Mouse (Mus musculus) liver, embryonic 14.5 days (tissue): ENCODE results near the gene Mrps26. TPM values are rescaled to one million over a fixed set of nuclear protein-coding genes. Genes with fewer than 3 reads are reported as not detected.

Experiments used
- ATAC-seq: fragments of 200-750 bp; cut with Nextera tagmentation; 2 replicates; pipeline ENCODE4 v1.8.0; 2017; ENCODE audit warnings: moderate number of reproducible peaks, mild to moderate bottlenecking, moderate library complexity; ENCODE audit not compliant: insufficient read depth
- DNase-seq, 3 experiments: peaks; one replicate each; pipeline ENCODE4 v3.0.0-alpha.2; 2012 to 2013; ENCODE audit warnings: low read depth in 3 of 3, low spot score in 3 of 3
- H3K27ac ChIP-seq: fragments of 300-500 bp; sonication (generic); 2 replicates; pipeline ENCODE4 v1.5.1; 2014; ENCODE audit warnings: moderate library complexity, mild to moderate bottlenecking, control low read depth, inconsistent platforms
- H3K27me3 ChIP-seq: fragments of 300-500 bp; sonication (generic); 2 replicates; pipeline ENCODE4 v1.6.1; 2014; ENCODE audit warnings: mild to moderate bottlenecking, low read length, moderate library complexity; ENCODE audit not compliant: control insufficient read depth, insufficient read depth
- H3K36me3 ChIP-seq: fragments of 300-500 bp; sonication (generic); replicated peaks from 2 replicates; pipeline ENCODE4 v1.6.1; 2014; ENCODE audit warnings: low read depth; ENCODE audit not compliant: control insufficient read depth, insufficient read depth
- H3K4me1 ChIP-seq, 2 experiments: fragments of 200-500 bp in 1 of 2; fragments of 300-500 bp in 1 of 2; sonication (generic) in 1 of 2; replicated peaks; 2 replicates each; pipeline ENCODE4 v1.6.1; 2012 to 2014; ENCODE audit warnings: antibody characterized with exemption in 1 of 2, inconsistent platforms in 1 of 2, low read length in 1 of 2; ENCODE audit not compliant: control insufficient read depth in 2 of 2, insufficient read depth in 2 of 2
- H3K4me2 ChIP-seq: fragments of 300-500 bp; sonication (generic); 2 replicates; pipeline ENCODE4 v1.6.1; 2014; ENCODE audit warnings: low read depth, mild to moderate bottlenecking, control low read depth, moderate library complexity
- H3K4me3 ChIP-seq, 2 experiments: fragments of 200-500 bp in 1 of 2; fragments of 300-500 bp in 1 of 2; sonication (generic) in 1 of 2; 2 replicates each; pipeline ENCODE4 v1.5.1; 2012 to 2014; ENCODE audit warnings: low read depth in 2 of 2, low read length in 2 of 2, mild to moderate bottlenecking in 2 of 2, control low read depth in 1 of 2, inconsistent platforms in 1 of 2, moderate library complexity in 1 of 2; ENCODE audit not compliant: insufficient read depth in 1 of 2
- H3K9ac ChIP-seq: fragments of 300-500 bp; sonication (generic); replicated peaks from 2 replicates; pipeline ENCODE4 v1.6.1; 2014; ENCODE audit warnings: mild to moderate bottlenecking, control low read depth, moderate library complexity
- H3K9me3 ChIP-seq: fragments of 300-500 bp; sonication (generic); 2 replicates; pipeline ENCODE4 v1.6.1; 2016; ENCODE audit warnings: low read length, mixed read lengths; ENCODE audit not compliant: control insufficient read depth
- CTCF ChIP-seq: IDR thresholded peaks from 2 replicates; pipeline ENCODE4 v1.5.1; 2016; ENCODE audit warnings: antibody characterized with exemption, low read depth, control low read depth
- EP300 ChIP-seq: IDR thresholded peaks from 2 replicates; pipeline ENCODE4 v1.6.1; 2016; ENCODE audit warnings: antibody characterized with exemption, low read depth
- WGBS: fragments of 180-500 bp; shearing (Covaris S2); extraction: QIAGEN DNeasy Blood & Tissue Kit; methylation state at CpG from one replicate; pipeline ENCODE4 v1.1.7; 2014; ENCODE audit not compliant: insufficient replicate concordance; 5-methylcytosine and 5-hydroxymethylcytosine counted together
- polyA plus RNA-seq, 2 experiments: library from polyadenylated mRNA; depleted of rRNA in 1 of 2; stranded (reverse) in 1 of 2; unstranded in 1 of 2; fragments of >200 nt; fragmentation: Nextera tagmentation in 1 of 2; extraction: Ambion mirVana in 1 of 2; gene quantifications; 2 replicates each; pipeline versions ENCODE4 v1.2.1 to v1.2.3; 2012 to 2014

The Mrps26 gene
- polyA plus RNA-seq, 2 experiments, result 24.8 to 48.4 TPM

- Histone ChIP-seq H3K4me1 (no peaks in the 10 kb centered on the region), H3K9ac (no peak overlapping the region), H3K36me3 (peaks cover 7% of the 10 kb centered on the region), H3K4me2 (no peak overlapping the region), H3K27ac (no peak overlapping the region), H3K9me3 (no peaks in the 10 kb centered on the region), H3K27me3 (no peaks in the 10 kb centered on the region), H3K4me3 (no peak overlapping the region)
- DNase-seq (no peak), ATAC-seq (no peak)
- WGBS, result 65% methylated on average over 1 of the region's 1 CpGs
- TF ChIP-seq CTCF, result no peak
- no peak for TF ChIP-seq EP300
These were observed 7.2 kb upstream of the Mrps26 start for GRCm38 (mm10) chr2:130556292-130556691.

- H3K36me3 ChIP-seq, result peaks cover 7% of the 10 kb centered on the region
- no peak for TF ChIP-seq CTCF
- TF ChIP-seq EP300, result no peak
- no peak overlapping the region for H3K27ac ChIP-seq
- no peaks in the 10 kb centered on the region for H3K27me3 ChIP-seq
- H3K4me1 ChIP-seq, result 0 out of 4 replicates have a peak, but pooled peaks cover 0 to under 1% of the 10 kb centered on the region in 2 experiments
- H3K4me3 ChIP-seq, result no peak overlapping the region
- ATAC-seq, result no peak
- DNase-seq, result no peak
- no peak overlapping the region for H3K4me2 ChIP-seq
- 82% methylated on average over 2 of the region's 2 CpGs for WGBS
- no peak overlapping the region for H3K9ac ChIP-seq
- H3K9me3 ChIP-seq, result no peaks in the 10 kb centered on the region
These were observed 6.1 kb upstream of the Mrps26 start for GRCm38 (mm10) chr2:130557462-130557861.

- Histone ChIP-seq H3K9ac (no peak overlapping the region), H3K4me3 (no peak overlapping the region), H3K4me2 (no peak overlapping the region), H3K27me3 (no peaks in the 10 kb centered on the region), H3K9me3 (no peaks in the 10 kb centered on the region), H3K27ac (no peak overlapping the region), H3K4me1 (peaks cover 3 to 6% of the 10 kb centered on the region in 2 experiments; a peak in 3 of 4 replicates), H3K36me3 (peaks cover 2% of the 10 kb centered on the region)
- ATAC-seq (no peak), DNase-seq (no peak)
- 57% methylated on average over 2 of the region's 2 CpGs for WGBS
- TF ChIP-seq EP300 (no peak), CTCF (peak; percentile 43)
These were observed 5.5 kb upstream of the Mrps26 start for GRCm38 (mm10) chr2:130558015-130558414.

DNA sequence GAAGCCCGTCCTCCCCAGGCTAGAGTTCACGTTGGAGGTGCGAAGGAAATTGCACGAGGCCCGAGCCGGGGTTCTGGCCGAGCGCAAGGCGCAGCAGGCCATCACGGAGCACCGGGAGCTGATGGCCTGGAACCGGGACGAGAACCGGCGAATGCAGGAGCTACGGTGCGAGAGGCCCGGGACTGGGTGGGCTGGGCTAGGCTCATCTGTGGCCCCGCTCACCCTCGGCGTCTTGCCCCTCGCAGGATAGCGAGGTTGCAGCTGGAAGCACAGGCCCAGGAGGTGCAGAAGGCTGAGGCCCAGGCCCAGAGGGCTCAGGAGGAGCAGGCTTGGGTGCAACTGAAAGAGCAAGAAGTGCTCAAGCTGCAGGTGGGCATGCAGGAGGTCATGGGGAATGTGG, 521 bp downstream of the Mrps26 start:
- ATAC-seq, result no peak
- no peak overlapping the region for H3K27ac ChIP-seq

DNA sequence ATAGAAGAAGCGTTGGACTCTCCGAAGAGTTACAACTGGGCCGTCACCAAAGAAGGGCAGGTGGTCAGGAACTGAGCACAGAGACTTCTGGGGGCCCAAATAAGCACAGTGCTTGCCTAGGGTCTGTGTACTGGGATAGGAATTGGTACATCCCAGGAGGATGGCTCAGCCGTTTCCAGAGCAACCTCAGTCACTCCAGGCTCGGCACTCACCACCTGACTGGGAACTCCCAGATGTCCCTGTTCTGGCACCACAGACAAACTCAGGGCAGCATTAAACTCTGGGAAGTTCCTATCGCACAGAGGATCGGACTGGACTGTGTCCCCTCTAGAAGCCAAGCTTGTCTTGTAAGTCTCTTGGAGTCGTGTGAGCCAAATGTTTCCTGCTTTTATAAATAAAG, 1.4 kb downstream of the Mrps26 start:
- H3K4me1 ChIP-seq, result peaks cover 3 to 11% of the 10 kb centered on the region in 2 experiments; a peak in 3 of 4 replicates
- peak overlapping the region; percentile 82 for H3K4me2 ChIP-seq
- DNase-seq (no peak), ATAC-seq (no peak)
- H3K9me3 ChIP-seq, result no peaks in the 10 kb centered on the region
- no peak overlapping the region; a peak in 1 of 4 replicates for H3K4me3 ChIP-seq
- TF ChIP-seq CTCF (no peak), EP300 (no peak)
- H3K27me3 ChIP-seq, result no peaks in the 10 kb centered on the region
- H3K36me3 ChIP-seq, result peaks cover 3% of the 10 kb centered on the region; the same call in 1 of the 2 replicates
- no peak overlapping the region for H3K27ac ChIP-seq
- 79% methylated on average over 8 of the region's 8 CpGs for WGBS
- no peak overlapping the region; the same call in 1 of the 2 replicates for H3K9ac ChIP-seq

More for the DNA sequence above, 521 bp downstream of the Mrps26 start:
- Histone ChIP-seq H3K9me3 (no peaks in the 10 kb centered on the region), H3K9ac (peak overlapping the region; percentile 74), H3K4me2 (peak overlapping the region; percentile 82), H3K4me1 (peaks cover 3 to 11% of the 10 kb centered on the region in 2 experiments; a peak in 3 of 4 replicates), H3K4me3 (peak overlapping the region; percentile 63 to 75), H3K36me3 (peaks cover 3% of the 10 kb centered on the region; the same call in 1 of the 2 replicates), H3K27me3 (no peaks in the 10 kb centered on the region)
- under 1% methylated on average over 23 of the region's 23 CpGs for WGBS
- no peak for DNase-seq
- TF ChIP-seq CTCF, result no peak
- no peak for TF ChIP-seq EP300
